Mouse (Mus musculus) cerebellum, adult 2 months (tissue): Measurements from ENCODE around the gene Nup98.

Experiments used
- CTCF ChIP-seq: fragments of 200-500 bp; IDR thresholded peaks from 2 replicates; pipeline ENCODE4 v1.5.1; 2011; ENCODE audit warnings: low read depth, mild to moderate bottlenecking, control low read depth, low read length, moderate library complexity, borderline replicate concordance; ENCODE audit not compliant: insufficient read depth
- POLR2A ChIP-seq: fragments of 200-500 bp; IDR thresholded peaks from 2 replicates; pipeline ENCODE4 v1.6.1; 2011; ENCODE audit warnings: low read length, control low read depth, borderline replicate concordance; ENCODE audit not compliant: insufficient read depth

DNA sequence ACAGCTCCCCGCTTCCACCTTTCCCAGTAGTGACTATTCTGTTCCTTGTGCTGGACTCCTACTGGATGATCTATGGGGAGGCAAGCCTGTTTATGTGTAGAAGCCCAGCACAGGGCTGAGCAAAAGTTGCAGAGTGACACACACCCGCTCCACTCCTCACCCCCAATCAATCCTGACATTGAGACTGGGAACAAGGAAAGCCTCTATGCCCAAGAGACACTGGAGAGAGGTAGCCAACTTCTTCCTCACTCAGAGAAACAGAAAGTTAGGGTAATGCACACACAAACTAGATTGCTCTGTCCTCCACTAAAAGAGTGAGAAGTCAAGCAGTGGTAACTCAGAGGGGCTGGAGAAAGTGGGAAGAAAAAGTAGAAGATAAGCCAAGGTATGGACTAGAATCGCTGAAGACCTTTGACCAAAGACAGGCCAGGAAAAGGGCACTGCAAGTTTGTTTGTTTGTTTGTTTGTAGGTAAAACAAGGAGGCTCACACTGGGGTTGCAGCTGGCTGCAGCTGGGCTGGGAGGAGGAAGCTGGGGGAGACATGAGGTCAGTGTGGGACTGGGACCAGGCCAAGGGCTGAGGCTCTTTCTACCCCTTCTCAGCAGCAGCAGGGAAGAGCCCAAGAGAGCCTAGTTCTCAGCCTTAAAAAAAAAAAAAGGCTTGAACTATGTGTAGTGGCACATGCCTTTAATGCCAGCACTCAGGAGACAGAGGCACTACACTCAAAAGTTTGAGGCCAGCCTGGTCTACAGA is 35.0 kb upstream of the Nup98 start:
- no peak for TF ChIP-seq CTCF
- TF ChIP-seq POLR2A: no peak
